Mouse (Mus musculus) G1E-ER4 (cell line): ENCODE data around the gene Doc2b. TPM values are rescaled to one million over a fixed set of nuclear protein-coding genes. Genes with fewer than 3 reads are reported as not detected.
A peak's percentile ranks its signal among the peaks of the same experiment; 100 is the strongest.

Source experiments
- GATA1 ChIP-seq: IDR thresholded peaks from one replicate; pipeline ENCODE4 v1.8.0; 2012; ENCODE audit warnings: low read length, inconsistent platforms
- polyA plus RNA-seq: library from polyadenylated mRNA; stranded (reverse); fragments of >175 nt; gene quantifications from 2 replicates; pipeline ENCODE4 v1.2.3, GENCODE M21; 2012

Doc2b gene
- polyA plus RNA-seq, 1 experiment = not detected

- no peak for TF ChIP-seq GATA1
These were observed 33.1 kb downstream of the Doc2b start for GRCm38 (mm10) chr11:75762708-75763107.

- TF ChIP-seq GATA1 = no peak
These were observed 35.1 kb downstream of the Doc2b start for GRCm38 (mm10) chr11:75760785-75761184.

DNA sequence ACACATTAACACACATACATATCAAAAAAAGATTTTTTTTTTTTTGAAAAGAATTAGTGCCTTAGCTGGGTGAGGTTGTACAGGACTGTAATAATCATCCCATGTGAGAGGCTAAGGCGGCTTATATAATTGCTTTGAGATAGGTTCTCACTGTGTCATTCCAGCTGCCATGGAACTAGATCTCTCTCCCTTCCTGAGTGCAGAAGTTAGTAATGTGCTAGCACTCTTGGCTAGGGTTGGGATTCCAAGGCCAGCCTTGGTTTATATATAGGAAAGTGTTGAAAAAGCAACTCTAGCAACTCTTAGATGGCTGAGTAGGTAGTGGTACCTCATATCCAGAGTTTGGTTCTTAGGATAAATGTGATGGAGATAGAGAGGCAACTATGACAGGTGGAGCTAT lies 37.3 kb downstream of the Doc2b start:
- TF ChIP-seq GATA1 = no peak

- TF ChIP-seq GATA1 = no peak
These were observed 39.2 kb downstream of the Doc2b start for GRCm38 (mm10) chr11:75756687-75757086.

- TF ChIP-seq GATA1 = no peak
These were observed 44.8 kb downstream of the Doc2b start for GRCm38 (mm10) chr11:75751082-75751481.

- no peak for TF ChIP-seq GATA1
These were observed 45.3 kb downstream of the Doc2b start for GRCm38 (mm10) chr11:75750537-75750936.

DNA sequence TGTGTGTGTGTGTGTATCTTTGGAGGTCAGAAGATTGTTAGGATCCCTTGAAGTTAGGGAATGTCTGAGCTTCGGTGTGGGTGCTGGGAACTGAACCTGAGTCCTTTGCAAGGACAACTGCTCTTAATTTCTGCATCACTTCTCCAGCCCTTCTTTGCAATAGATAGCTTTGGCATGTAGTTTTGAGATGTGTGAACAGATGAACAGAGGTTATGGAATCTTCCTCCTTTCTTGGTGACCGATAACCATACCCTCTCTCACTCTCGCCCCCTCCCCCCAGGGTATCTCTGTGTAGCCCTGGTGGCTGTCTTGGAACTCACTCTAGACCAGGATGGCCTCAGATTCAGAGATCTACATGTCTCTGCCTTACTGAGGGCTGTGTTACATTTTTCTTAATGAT lies 51.1 kb downstream of the Doc2b start:
- TF ChIP-seq GATA1 = no peak

- peak; percentile 41 for TF ChIP-seq GATA1
These were observed 54.2 kb downstream of the Doc2b start for GRCm38 (mm10) chr11:75741615-75742014.

DNA sequence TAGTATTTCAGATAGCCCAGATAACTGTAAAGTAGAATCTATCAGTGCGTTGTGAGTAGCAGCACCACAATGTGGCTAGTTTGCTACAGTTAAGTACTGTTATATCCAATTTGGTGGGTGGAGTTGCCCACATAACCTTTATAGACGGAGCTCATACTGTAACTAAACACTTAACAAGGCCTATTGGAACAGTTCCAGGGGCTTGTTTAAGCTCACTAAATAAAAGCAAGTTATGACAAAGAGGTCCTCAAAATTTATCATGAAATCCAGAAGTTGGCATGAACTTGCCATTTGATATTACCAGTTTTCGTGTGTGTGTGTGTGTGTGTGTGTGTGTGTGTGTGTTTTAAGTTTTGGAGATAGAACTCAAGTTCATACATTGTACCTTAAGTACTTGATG lies 55.6 kb downstream of the Doc2b start:
- no peak for TF ChIP-seq GATA1

DNA sequence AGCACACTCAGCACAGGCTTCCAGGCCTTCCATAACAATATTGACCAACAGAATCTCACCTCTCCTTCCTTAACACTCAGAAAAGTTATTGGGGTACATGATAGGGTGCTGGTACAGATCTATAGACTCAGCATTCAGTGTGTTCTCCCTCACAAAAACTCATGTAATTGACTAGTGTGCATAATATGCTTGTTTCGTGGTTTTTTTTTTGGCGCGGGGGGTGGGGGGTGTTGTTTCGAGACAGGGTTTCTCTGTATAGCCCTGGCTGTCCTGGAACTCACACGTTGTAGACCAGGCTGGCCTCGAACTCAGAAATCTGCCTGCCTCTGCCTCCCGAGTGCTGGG lies 57.4 kb downstream of the Doc2b start:
- TF ChIP-seq GATA1 = no peak

GRCm38 (mm10) chr11:75737806-75738476 lies 57.9 kb downstream of the Doc2b start:
- no peak for TF ChIP-seq GATA1

DNA sequence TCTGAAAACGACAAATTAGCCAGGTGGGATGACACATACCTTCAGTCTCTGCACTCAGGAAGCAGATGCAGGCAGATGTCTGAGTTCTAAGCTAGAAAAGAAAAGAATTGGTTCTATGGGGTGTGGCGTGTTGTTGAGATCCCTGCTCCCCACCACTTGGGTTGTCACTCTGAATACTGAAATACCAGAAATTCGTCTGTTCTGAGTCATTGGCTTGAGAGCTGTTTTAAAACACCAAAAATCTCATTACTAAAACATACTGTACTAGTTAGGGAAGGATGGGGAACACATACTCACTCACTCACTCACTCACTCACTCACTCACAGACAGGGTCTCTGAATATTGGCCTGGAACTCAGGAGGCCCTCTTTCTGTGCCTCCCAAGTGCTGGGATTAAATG lies 58.9 kb downstream of the Doc2b start:
- TF ChIP-seq GATA1 = no peak

DNA sequence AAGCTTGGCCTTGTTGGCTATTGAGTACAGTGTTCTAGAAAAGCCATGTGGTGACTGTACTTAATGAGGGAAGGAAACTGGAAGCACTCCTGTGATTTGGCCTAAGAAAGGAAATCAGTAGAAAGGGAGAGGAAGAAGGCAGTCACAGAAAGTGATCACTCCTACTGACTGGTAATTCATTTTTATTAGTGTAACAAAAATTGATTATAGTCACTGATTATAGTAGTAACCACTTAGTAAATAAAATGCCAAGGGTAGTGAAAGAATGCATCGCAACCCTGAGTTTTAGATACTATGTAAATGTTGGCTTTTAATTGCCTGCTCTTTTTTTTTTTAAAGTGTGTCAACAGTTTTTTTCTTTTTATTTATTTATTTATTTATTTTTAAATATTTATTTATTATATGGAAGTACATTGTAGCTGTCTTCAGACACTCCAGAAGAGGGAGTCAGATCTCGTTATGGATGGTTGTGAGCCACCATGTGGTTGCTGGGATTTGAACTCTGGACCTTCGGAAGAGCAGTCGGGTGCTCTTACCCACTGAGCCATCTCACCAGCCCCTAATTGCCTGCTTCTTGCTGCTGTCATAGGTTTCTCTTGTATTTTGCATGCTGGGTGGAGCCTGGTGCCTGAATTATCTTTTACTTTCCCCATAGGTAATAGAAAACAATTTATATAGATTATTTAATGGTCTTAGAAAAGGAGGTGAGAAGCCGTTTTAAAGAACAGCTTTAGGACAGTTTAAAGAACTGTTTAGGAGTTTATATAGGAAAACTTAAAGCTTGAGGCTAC lies 60.2 kb downstream of the Doc2b start:
- no peak for TF ChIP-seq GATA1

GRCm38 (mm10) chr11:75733227-75733940 lies 62.5 kb downstream of the Doc2b start:
- no peak for TF ChIP-seq GATA1

GRCm38 (mm10) chr11:75732434-75733226 lies 63.2 kb downstream of the Doc2b start, which contains the start of gene Ywhae:
Gene Ywhae, plus strand, starts transcription at chr11:75732869.
- TF ChIP-seq GATA1 = no peak

DNA sequence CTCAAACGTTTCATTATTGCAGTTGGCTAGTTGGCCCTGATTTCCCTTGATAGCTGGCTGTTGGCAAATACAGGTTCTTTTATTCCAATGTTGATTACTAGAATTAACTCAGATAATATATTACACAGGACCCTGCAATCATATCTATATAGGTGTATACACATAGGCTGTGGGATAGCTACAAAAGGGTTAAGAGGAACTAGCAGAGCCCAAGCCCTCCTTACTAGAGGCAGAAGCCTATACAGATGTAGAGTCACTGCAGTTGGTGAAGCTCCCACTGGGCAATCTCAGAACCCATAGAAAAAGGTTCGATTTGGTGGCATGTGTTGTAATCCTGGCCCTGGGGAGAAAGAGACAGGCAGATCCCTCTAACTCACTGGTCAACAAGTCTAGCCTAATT lies 68.7 kb downstream of the Doc2b start:
- no peak for TF ChIP-seq GATA1
